Mouse (Mus musculus) ES-E14 (cell line): ENCODE results near the gene Tspan31. TPM values are rescaled to one million over a fixed set of nuclear protein-coding genes. Genes with fewer than 3 reads are reported as not detected.

Experiments
- DNase-seq: peaks from one replicate; pipeline ENCODE4 v3.0.0-alpha.2; 2013; ENCODE audit warnings: low read depth, low spot score
- H3K27ac ChIP-seq: 2 replicates; pipeline ENCODE4 v1.5.1; 2012; ENCODE audit warnings: low read depth, mild to moderate bottlenecking, low read length, moderate library complexity, mixed read lengths; ENCODE audit not compliant: poor library complexity, insufficient read depth, severe bottlenecking
- H3K36me3 ChIP-seq: 2 replicates; pipeline ENCODE4 v1.6.1; 2012; ENCODE audit warnings: mild to moderate bottlenecking, low read length, moderate library complexity, mixed read lengths; ENCODE audit not compliant: control insufficient read depth, poor library complexity, insufficient read depth, severe bottlenecking
- H3K4me1 ChIP-seq, 2 experiments: fragments of 150-350 bp in 1 of 2; sonication (generic) in 1 of 2; 2 replicates each; pipeline ENCODE4 v1.6.1; 2012; ENCODE audit warnings: low read length in 2 of 2, mild to moderate bottlenecking in 1 of 2, mixed read lengths in 1 of 2; ENCODE audit not compliant: control insufficient read depth in 2 of 2, insufficient read depth in 2 of 2, poor library complexity in 1 of 2
- H3K4me3 ChIP-seq, 2 experiments: fragments of 150-350 bp in 1 of 2; sonication (generic) in 1 of 2; 2 replicates each; pipeline ENCODE4 v1.5.1; 2012; ENCODE audit warnings: low read length in 2 of 2, low read depth in 1 of 2, mild to moderate bottlenecking in 1 of 2, mixed read lengths in 1 of 2; ENCODE audit not compliant: insufficient read depth in 1 of 2, poor library complexity in 1 of 2, severe bottlenecking in 1 of 2
- H3K9ac ChIP-seq: 2 replicates; pipeline ENCODE4 v1.6.1; 2012; ENCODE audit warnings: low read depth, mild to moderate bottlenecking, low read length, mixed read lengths; ENCODE audit not compliant: poor library complexity, insufficient read depth, severe bottlenecking
- H3K9me3 ChIP-seq: fragments of 150-350 bp; sonication (generic); 2 replicates; pipeline ENCODE4 v1.6.1; 2012; ENCODE audit warnings: low read depth, mild to moderate bottlenecking, low read length; ENCODE audit not compliant: control insufficient read depth, insufficient read depth
- CHD2 ChIP-seq: IDR thresholded peaks from 2 replicates; pipeline ENCODE4 v1.6.1; 2014; ENCODE audit warnings: mild to moderate bottlenecking, low read depth, low read length, inconsistent platforms
- HCFC1 ChIP-seq: IDR thresholded peaks from 2 replicates; pipeline ENCODE4 v1.6.1; 2012; ENCODE audit warnings: low read length, inconsistent platforms, borderline replicate concordance; ENCODE audit not compliant: insufficient read depth
- MAFK ChIP-seq: IDR thresholded peaks from 2 replicates; pipeline ENCODE4 v1.6.1; 2014; ENCODE audit warnings: mild to moderate bottlenecking, low read depth, low read length, inconsistent platforms; ENCODE audit not compliant: insufficient read depth
- ZC3H11A ChIP-seq: IDR thresholded peaks from 2 replicates; pipeline ENCODE4 v1.6.1; 2012; ENCODE audit warnings: low read depth, mild to moderate bottlenecking, inconsistent platforms, low read length, borderline replicate concordance
- ZNF384 ChIP-seq: IDR thresholded peaks from 2 replicates; pipeline ENCODE4 v1.6.1; 2012; ENCODE audit warnings: low read depth, low read length, inconsistent platforms
- in situ Hi-C, 2 experiments: fragments of 600-800 bp; cut with MboI; formaldehyde crosslinking; loops; one replicate each; pipeline ENCODE4 v1.15.1; 2025; ENCODE audit warnings: low sequenced_read_pairs in 2 of 2, inconsistent platforms in 1 of 2; ENCODE audit not compliant: unreplicated experiment in 2 of 2
- total RNA-seq: library from RNA; depleted of rRNA; stranded (reverse); fragments of 300-350 nt; gene quantifications from 2 replicates; pipeline ENCODE4 v1.2.3, GENCODE M21; 2012

Tspan31 gene
- total RNA-seq, 1 experiment: 121 TPM

- in situ Hi-C loops: no loop called here
- TF ChIP-seq MAFK (no peak), CHD2 (no peak), ZNF384 (no peak), HCFC1 (no peak), ZC3H11A (no peak)
These were observed 28.4 kb upstream of the Tspan31 start for GRCm38 (mm10) chr10:127098514-127098913.

DNA sequence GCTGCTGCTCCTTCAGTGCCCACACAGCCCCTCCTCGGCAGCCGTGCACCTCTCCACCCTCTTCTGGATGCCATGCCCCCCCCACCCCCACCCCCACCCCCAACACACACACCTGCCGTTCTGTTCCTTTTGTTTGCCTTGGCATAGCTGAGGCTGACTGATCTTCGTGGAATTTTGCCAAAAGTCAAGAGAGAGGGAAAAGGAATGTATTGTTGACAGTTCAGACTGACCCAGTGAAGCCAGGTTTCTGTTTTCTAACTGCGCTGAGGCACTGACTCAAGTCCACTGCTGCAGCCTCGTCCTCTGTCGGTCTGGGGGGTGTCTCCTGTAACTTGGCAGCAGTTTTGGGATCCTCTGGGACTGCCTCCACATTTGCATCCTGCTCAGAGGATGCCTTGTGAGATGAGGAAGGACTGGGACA is 24.3 kb upstream of the Tspan31 start:
- Histone ChIP-seq H3K4me1 (peaks cover 0 to 28% of the 10 kb centered on the region in 2 experiments; a peak in 2 of 4 replicates), H3K36me3 (peaks cover 2% of the 10 kb centered on the region; the same call in 1 of the 2 replicates), H3K27ac (no peak overlapping the region), H3K4me3 (no peak overlapping the region), H3K9me3 (no peaks in the 10 kb centered on the region), H3K9ac (no peak overlapping the region)
- DNase-seq: no peak
- in situ Hi-C loops: no loop called here
- no peak for TF ChIP-seq ZNF384
- TF ChIP-seq ZC3H11A: no peak
- TF ChIP-seq CHD2: no peak
- no peak for TF ChIP-seq HCFC1
- TF ChIP-seq MAFK: no peak

More at GRCm38 (mm10) chr10:127098514-127098913, 28.4 kb upstream of the Tspan31 start:
- H3K4me1 ChIP-seq: peaks cover 0 to 20% of the 10 kb centered on the region in 2 experiments; a peak in 3 of 4 replicates
- H3K27ac ChIP-seq: no peak overlapping the region
- peak overlapping the region in 1 of 2 experiments; percentile 4; a peak in 1 of 4 replicates for H3K4me3 ChIP-seq
- H3K9ac ChIP-seq: 0 out of 2 replicates have a peak overlapping the region, but pooled peaks have one; percentile 35
- H3K36me3 ChIP-seq: peaks cover 2% of the 10 kb centered on the region; the same call in 1 of the 2 replicates
- no peaks in the 10 kb centered on the region for H3K9me3 ChIP-seq
- DNase-seq: no peak

DNA sequence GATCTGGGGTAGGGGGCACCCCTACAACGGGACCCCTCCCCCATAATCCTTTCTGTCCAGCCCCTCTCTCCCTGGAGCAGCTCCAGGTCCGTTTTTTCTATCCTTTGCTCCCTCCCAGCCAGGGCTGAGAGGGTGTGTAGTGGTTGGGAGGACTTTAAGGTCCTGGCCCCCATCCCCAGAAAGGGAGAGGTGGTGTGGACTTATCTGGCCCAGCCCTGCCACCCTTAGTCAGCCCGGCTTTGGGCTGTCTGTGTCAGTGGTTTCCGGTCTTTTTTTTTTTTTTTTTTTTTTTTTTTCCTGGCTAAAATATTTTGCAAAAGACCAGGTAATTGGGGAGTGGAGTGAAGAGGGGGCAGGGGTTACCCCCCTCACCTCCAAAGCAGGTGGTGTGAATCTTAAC is 22.7 kb upstream of the Tspan31 start:
- in situ Hi-C loops: no loop called here
- TF ChIP-seq CHD2 (no peak), ZNF384 (no peak), ZC3H11A (no peak)
- no peak overlapping the region for H3K4me3 ChIP-seq

GRCm38 (mm10) chr10:127091507-127092396 is 21.7 kb upstream of the Tspan31 start:
- Histone ChIP-seq H3K9ac (peak overlapping the region; percentile 2; the same call in 1 of the 2 replicates), H3K27ac (no peak overlapping the region), H3K36me3 (no peaks in the 10 kb centered on the region), H3K4me3 (peak overlapping the region; percentile 32 to 55; a peak in 2 of 4 replicates), H3K4me1 (peaks cover 0 to 20% of the 10 kb centered on the region in 2 experiments; a peak in 2 of 4 replicates), H3K9me3 (no peaks in the 10 kb centered on the region)
- TF ChIP-seq MAFK: no peak
- no peak for TF ChIP-seq ZC3H11A
- TF ChIP-seq CHD2: no peak
- TF ChIP-seq HCFC1: no peak
- no peak for TF ChIP-seq ZNF384
- DNase-seq: no peak
- in situ Hi-C loops: no loop called here

More for the DNA sequence above, 22.7 kb upstream of the Tspan31 start:
- Histone ChIP-seq H3K9me3 (no peaks in the 10 kb centered on the region), H3K9ac (no peak overlapping the region), H3K4me1 (peaks cover 0 to 24% of the 10 kb centered on the region in 2 experiments; a peak in 2 of 4 replicates), H3K36me3 (peaks cover 2% of the 10 kb centered on the region; the same call in 1 of the 2 replicates), H3K27ac (no peak overlapping the region)
- no peak for DNase-seq
